Mouse (Mus musculus) cerebellum, adult 11 months (tissue): ENCODE data around the gene 6030468B19Rik.
"Not testable (repeated sequence)": the region's sequence is repeated elsewhere in the genome, so short reads cannot be mapped to it uniquely, and the experiment has no call there.

ENCODE experiments used
- DNase-seq: peaks from one replicate; pipeline ENCODE4 v3.0.0; 2022

Gene 6030468B19Rik

DNA sequence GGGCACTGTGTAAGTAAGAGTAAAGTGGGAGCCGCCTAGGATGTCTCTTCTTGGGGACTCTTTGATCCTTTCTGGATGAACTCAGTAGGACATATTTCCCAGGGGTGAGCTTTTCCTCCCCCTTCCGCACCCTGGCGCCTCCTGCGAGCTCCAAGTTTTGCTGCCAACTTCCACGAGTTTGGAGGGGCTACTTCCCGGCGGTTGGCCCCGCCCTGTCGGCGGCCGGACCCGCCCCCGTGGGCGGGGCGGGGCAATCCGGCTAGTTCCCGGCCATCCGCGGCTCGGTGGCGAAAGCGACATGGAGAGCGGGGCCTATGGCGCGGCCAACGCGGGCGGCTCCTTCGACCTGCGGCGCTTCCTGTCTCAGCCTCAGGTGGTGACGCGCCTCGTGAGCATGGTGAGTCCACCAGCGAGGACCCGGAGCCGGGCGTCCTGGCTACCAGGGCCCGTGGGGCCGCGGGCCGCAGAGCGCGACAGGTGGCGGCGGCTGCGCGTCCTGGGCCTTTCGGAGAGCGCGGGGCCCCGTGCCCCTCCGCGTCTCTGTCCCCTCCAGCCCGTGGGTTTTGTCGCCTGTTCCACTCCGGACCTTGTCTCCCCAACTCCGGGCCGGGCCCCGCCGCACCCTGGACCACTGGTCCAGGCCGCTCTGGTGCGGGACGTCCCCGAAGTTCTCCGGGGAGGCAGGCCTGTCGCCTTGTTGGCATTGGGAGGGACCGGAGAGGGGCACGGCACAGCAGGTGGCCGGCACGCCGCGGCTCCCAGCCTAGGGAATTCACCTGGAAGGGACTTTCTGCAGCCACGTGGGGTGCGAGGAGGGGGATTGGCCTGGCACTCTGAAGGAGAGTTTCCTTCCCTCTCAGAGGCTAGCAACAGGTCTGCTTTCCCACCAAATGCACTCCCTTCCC lies 12.2 kb downstream of the 6030468B19Rik start, which contains the start of the genes Gm20708 and Syngr2:
Gm20708 (plus strand) TSS at position 262 of the 905 bp plus-strand sequence.
Syngr2 (plus strand) TSS at position 262 of the 905 bp plus-strand sequence.
- DNase-seq = no peak

DNA sequence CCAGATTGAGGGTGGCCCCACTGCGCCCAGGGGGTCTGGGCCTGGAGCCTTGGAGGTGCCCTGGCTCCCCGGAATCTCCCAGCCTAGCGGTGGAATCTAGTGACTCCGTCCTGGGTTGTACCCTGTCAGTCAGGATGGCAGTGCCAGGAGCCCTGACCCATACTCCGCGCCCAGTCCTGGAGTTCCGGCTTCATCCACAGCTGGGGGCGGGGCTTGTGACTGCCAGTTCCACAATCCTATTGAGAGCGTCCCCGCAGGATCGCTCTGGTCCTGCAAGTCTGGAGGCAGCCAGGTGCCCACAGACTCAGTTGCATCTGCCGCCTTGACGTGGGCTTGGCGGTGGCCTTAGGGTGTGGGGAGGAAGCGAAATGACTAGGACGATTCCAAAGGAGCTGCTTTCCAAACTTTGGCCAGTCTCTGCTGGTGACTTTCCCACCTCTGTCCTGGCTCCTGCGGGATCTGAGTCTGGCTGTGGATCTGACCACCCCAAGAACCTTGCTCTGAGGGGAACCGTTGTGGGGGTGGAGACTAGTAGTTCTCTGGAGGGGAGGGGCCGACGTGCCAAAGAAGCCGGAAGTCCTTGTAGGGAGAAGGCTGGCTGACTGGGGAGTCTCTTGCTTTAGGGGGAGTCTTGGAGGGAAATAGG lies 13.1 kb downstream of the 6030468B19Rik start:
- DNase-seq = no peak

DNA sequence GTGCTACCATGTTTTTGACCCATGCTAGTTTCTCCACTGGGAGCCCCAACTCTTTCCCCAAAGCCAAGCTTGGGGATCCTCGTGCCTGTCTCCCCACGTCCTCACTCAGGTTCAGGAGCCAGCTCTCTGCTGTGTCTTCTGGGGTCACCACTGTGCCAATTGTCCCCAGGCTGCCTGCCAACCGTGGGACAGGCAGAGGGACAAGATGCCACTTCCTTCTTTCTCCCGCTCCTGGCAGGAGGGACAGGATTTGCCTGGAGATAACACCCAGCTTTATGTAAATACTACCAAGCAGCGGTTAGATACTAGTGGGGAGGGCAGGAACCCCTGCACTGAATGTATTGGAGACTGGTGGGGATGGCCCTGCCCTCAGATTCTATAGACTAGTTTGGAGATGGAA lies 16.4 kb downstream of the 6030468B19Rik start:
- DNase-seq = no peak

DNA sequence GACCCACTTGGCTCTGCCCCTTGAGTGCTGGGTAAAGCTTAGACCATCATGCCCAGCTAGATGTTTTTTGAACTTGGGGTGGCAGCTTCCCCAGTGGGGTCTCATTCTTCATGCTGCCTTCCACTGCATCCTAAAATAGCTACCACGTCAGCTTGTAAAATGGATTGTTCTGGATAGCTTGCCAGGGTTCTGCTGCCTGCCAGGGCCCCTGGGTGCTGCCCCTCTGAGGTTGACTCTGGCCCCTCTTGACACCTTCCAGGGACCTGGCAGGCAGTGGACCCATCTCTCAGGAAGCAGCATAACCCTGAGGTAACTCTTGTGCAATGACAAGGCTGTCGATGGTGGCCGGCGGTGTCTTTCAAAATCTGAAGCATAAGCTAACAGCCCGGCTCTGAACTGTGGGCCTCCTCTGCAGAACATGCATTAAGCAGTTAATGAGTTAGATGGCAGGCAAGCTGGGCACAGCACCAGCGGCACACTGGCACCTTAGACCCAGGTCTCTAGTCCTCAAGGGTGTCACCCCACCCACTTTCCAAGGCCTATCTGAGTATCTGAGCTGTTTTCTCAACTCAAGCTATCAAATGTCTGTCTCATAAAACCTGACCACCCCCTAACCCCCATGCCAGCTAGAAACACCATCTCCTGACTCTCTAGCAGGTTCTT lies 17.4 kb downstream of the 6030468B19Rik start:
- no peak for DNase-seq

DNA sequence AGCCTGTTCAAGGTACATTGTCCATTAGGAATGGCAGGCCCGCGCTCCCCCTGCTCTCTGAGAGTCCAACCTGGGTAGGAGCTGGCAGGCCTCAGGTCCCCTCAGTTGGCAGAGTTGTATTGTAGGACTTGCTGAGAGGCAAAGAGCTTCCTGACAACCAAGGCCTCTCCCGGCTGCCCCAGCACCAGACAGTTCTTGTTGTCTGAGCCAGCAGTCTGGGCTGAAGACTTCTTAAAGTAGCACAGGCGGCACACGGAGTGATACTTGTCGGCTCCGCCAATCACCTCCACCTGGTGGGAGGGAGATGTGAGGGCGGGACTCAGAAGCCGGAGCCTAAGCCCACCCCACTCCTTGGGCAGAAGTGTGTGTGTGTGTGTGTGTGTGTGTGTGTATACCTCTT lies 18.4 kb downstream of the 6030468B19Rik start:
- DNase-seq = not testable (repeated sequence)

DNA sequence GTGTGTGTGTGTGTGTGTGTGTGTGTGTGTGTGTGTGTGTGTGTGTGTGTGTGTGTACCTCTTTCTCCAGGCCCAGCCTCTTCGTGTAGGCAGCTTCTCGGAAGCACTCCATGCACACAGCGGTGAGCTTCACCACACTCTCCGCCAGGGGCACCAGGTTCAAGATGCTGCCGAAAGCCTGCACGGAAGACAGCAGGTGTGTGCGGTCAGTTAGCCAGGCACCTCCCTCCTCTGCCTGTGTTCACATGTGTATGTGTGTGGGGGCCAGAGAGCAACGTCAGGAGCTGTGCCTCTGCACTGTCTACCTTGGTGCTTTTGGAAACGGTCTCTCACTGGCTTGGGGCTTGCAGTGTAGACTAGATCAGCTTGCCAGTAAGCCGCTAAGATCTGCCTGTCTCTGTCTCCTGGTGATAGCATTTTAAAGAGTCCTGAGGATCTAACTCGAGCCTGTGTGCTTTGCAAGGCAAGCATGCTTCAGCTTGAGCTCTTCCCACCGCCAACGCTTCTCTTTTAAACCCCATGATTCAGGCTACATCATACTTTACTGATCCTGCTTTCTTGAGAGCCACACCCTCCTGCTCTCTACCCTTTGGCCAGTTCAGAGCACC lies 19.0 kb downstream of the 6030468B19Rik start:
- DNase-seq = no peak

DNA sequence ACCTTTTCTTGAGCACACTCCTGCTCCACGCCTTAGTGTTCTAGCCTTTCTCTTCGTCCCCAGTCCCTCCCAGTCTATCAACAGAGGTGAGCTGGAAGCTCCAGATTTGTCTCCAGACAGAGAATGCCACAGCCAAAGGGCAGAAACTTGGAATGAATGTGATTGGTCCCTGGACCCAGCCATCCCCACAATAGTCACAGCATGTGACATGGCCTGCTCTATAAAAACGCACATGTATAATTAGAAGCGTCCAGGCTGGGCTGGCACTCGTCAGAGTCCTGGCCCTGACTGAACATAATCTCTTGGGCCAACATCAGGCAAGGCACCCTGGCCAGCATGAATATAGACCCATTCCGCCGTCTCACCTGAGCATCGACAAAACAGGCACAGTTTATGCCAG lies 21.6 kb downstream of the 6030468B19Rik start:
- no peak for DNase-seq

- no peak for DNase-seq
Measured at GRCm38 (mm10) chr11:117820173-117820572, 22.7 kb downstream of the 6030468B19Rik start.

DNA sequence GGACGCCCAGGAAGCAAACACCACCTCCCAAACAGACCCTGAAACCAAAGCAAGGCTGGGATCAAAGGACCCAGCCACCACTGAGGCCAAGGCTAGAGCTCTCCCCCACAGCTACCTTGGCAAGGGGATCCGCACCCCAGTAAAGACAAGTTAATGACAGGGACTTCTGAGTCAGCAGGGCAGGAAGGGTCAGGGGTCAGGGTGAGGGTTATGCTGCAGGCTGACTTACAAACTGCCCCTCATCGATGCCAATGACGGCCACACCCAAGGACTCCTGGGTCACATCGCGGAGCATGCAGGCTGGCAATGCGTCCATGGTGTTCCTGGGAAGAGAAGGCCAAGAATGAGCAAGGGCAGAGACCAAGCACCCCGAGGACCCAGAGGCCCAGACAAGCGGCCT lies 24.4 kb downstream of the 6030468B19Rik start:
- no peak for DNase-seq

GRCm38 (mm10) chr11:117822728-117823241 lies 25.3 kb downstream of the 6030468B19Rik start:
- no peak for DNase-seq

GRCm38 (mm10) chr11:117823411-117823810 lies 26.0 kb downstream of the 6030468B19Rik start:
- DNase-seq = no peak

- DNase-seq = peak; percentile 67
Measured at GRCm38 (mm10) chr11:117824060-117824969, 26.9 kb downstream of the 6030468B19Rik start.

GRCm38 (mm10) chr11:117825333-117826101 lies 28.1 kb downstream of the 6030468B19Rik start, which contains the start of the genes Afmid and Tk1:
TSS of gene Afmid (plus strand) at chr11:117825924.
TSS of gene Tk1 (minus strand) at chr11:117826092.
- no peak for DNase-seq

DNA sequence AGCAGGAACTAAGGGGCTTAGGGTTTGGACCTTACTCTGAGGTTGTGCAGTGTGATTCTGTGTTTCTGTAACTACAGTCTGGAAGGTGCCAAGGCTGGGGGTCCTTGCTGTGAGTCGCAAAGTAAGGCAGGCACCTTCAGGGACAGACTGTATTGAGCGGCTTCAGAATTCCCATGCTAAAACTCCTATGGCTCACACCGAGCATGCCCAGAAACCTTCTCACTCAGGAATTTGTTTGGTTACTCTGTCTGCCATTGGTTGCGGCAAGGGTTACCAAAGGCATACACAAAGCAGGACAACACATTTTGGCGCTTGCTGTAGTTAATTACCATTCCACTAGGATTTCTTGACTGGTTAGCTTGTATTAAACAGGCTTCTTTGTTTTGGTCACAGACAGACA lies 28.7 kb downstream of the 6030468B19Rik start:
- no peak for DNase-seq

GRCm38 (mm10) chr11:117826916-117827315 lies 29.5 kb downstream of the 6030468B19Rik start:
- no peak for DNase-seq

DNA sequence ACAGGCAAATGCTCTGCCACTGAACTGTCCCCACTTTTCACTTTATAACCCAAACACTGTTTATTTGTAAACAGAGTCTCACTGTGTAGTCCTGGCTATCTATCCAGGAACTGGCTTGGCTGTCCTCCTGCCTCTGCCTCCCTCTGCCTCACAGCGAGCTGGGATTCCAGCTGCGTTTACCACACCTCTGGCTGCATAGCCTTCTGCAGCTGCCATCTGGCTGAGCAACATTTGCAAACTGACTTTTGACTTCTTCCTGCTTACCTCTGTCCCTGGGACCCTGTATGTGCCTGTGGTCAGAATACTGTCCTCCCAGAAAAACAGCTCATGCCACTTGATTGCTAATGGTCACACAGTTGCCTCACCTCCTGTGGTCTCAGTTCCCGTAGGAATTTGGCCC lies 29.9 kb downstream of the 6030468B19Rik start:
- no peak for DNase-seq

DNA sequence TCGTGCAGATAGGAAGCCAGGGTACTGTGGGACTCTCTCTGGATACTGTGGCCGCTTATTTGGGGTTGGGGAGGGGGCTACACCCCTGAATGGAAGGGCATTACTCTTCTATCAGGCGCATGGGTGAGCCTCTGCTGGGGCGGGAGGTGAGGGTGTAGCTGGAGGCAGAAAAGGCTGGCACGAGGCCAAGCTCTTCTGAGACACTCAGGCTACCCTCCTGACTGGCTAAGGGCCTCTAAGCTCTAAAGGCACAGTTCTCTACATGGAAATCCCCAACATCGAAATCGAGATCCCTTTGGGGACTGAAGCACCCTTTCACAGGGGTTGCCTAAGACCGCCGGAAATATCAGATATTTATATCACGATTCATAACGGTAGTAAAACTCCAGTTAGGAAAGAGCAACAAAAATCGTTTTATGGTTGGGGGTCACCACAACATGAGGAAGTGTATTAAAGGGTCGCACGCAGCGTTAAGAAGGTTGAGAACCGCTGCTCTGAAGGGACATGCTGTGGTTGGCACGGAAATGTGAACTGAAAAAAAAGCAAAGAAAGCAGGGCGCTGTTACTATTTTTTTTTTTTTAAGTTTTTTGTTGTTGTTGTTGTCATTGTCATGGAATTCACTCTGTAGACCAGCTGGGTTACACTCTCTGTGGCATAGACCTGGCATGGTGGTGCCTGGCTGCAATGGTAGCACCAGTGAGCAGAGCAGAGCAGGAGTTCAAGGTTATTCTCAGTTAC lies 30.9 kb downstream of the 6030468B19Rik start:
- DNase-seq = no peak

GRCm38 (mm10) chr11:117828888-117829604 lies 31.6 kb downstream of the 6030468B19Rik start:
- no peak for DNase-seq

- DNase-seq = no peak
Measured at GRCm38 (mm10) chr11:117829671-117830215, 32.3 kb downstream of the 6030468B19Rik start.
